Mouse (Mus musculus) forebrain, embryonic 16.5 days (tissue): ENCODE data around the gene 1700012B07Rik. TPM values are rescaled to one million over a fixed set of nuclear protein-coding genes. Genes with fewer than 3 reads are reported as not detected.

Experiments used
- ATAC-seq: fragments of 200-750 bp; cut with Nextera tagmentation; 2 replicates; pipeline ENCODE4 v1.8.0; 2017; ENCODE audit warnings: mild to moderate bottlenecking, moderate library complexity
- H3K27ac ChIP-seq: fragments of 300-500 bp; sonication (generic); 2 replicates; pipeline ENCODE4 v1.5.1; 2014; ENCODE audit warnings: low read length, control low read depth
- H3K27me3 ChIP-seq: fragments of 300-500 bp; sonication (generic); replicated peaks from 2 replicates; pipeline ENCODE4 v1.6.1; 2014; ENCODE audit warnings: low read length; ENCODE audit not compliant: control insufficient read depth, insufficient read depth
- H3K36me3 ChIP-seq: fragments of 300-500 bp; sonication (generic); 2 replicates; pipeline ENCODE4 v1.6.1; 2014; ENCODE audit not compliant: control insufficient read depth, insufficient read depth
- H3K4me1 ChIP-seq: fragments of 300-500 bp; sonication (generic); replicated peaks from 2 replicates; pipeline ENCODE4 v1.6.1; 2014; ENCODE audit warnings: low read length; ENCODE audit not compliant: control insufficient read depth, insufficient read depth
- H3K4me2 ChIP-seq: fragments of 300-500 bp; sonication (generic); 2 replicates; pipeline ENCODE4 v1.6.1; 2014; ENCODE audit warnings: mild to moderate bottlenecking, low read length, control low read depth
- H3K4me3 ChIP-seq: fragments of 300-500 bp; sonication (generic); replicated peaks from 2 replicates; pipeline ENCODE4 v1.5.1; 2014; ENCODE audit warnings: mild to moderate bottlenecking, low read length, control low read depth
- H3K9ac ChIP-seq: fragments of 300-500 bp; sonication (generic); replicated peaks from 2 replicates; pipeline ENCODE4 v1.6.1; 2014; ENCODE audit warnings: low read depth, low read length, control low read depth
- H3K9me3 ChIP-seq: fragments of 300-500 bp; sonication (generic); 2 replicates; pipeline ENCODE4 v1.6.1; 2016; ENCODE audit warnings: low read length; ENCODE audit not compliant: control insufficient read depth
- WGBS: fragments of 180-500 bp; shearing (Covaris S2); extraction: QIAGEN DNeasy Blood & Tissue Kit; methylation state at CpG from one replicate; pipeline ENCODE4 v1.1.7; 2014; 5-methylcytosine and 5-hydroxymethylcytosine counted together
- polyA plus RNA-seq: library from polyadenylated mRNA; unstranded; fragments of >200 nt; fragmentation: Nextera tagmentation; extraction: Ambion mirVana; gene quantifications from 2 replicates; pipeline ENCODE4 v1.2.1, GENCODE M21; 2015

Gene 1700012B07Rik
- polyA plus RNA-seq, 1 experiment from 2014 or later, result not detected

DNA sequence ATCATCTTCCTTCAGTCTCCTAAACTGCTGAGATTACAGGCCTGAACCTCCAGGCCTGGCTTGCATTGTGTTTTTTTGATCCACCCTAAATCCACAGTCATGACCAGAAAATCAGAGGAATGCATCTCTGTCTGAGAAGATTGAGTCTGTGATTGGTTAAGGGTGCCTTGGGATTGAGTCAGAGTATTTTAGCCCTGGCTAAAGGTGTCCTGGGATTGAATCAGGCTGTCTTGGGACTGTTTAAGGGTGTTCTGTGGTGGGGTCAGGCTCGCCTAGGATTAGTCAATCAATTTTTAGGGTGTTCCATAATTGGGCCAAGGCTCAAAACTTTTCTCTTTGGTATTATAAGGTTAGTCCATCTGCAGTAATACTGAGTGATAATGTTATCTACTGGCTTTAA, 10.9 kb downstream of the 1700012B07Rik start:
- Histone ChIP-seq H3K9ac (no peak overlapping the region), H3K4me3 (no peak overlapping the region), H3K27ac (no peak overlapping the region), H3K9me3 (no peaks in the 10 kb centered on the region), H3K36me3 (no peaks in the 10 kb centered on the region), H3K4me2 (no peak overlapping the region), H3K4me1 (no peaks in the 10 kb centered on the region), H3K27me3 (no peaks in the 10 kb centered on the region)
- no peak for ATAC-seq
- 79% methylated on average over 1 of the region's 1 CpGs for WGBS

DNA sequence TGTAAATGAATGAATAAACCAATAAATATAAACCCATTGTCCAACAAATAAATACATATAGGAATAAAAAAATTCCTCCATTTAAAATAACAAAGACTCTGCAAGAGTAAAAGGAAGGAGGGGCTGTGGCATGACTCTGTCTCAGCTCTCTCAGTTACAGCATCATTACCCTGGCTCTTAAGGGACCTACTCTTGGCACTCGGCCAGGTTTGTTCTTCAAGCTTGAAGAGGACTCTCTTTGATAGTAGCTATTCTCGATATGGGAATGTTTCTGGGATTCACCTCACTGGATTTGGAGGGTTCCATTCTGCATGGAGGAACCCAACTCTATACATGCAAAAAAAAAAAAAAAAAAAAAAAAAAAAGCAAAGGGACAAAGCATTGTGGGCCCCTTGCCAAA, 16.1 kb downstream of the 1700012B07Rik start:
- no peaks in the 10 kb centered on the region for H3K27me3 ChIP-seq
- no peaks in the 10 kb centered on the region for H3K9me3 ChIP-seq
- WGBS, result 66% methylated on average over 2 of the region's 2 CpGs
- H3K4me1 ChIP-seq, result no peaks in the 10 kb centered on the region
- no peak overlapping the region for H3K27ac ChIP-seq
- H3K9ac ChIP-seq, result no peak overlapping the region
- no peaks in the 10 kb centered on the region for H3K36me3 ChIP-seq
- no peak overlapping the region for H3K4me2 ChIP-seq
- H3K4me3 ChIP-seq, result no peak overlapping the region
- ATAC-seq, result no peak

DNA sequence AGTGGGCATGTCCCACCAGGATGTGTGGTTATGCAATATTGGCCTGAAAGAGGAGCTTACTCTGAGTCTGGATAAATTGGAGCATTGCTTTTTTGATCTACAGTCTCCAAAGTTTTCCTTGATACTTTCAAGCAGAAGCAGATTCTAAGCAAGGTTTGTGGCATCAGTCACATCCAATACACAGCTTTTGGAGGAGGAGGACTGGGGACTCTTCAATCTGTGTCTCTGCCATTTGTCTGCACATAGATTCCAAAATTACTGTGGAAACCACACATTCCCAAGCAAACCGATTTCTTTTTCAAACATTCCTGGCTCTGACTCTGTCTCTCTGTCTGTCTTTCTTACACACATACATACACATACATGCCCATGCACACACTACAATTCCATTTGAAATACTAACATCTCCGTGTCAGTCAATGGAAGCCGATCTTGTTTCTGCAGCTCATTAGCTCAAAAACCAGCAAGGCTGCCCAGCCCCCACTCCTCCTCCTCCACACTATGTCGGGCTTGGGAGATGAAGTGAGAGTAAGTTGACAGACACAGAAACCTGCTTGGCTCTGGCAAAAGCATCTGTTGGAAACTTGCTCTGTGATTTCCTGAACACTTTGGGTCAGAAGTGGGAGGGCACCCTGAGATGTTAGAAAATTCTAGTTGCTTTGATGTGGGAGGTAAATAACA, 18.5 kb downstream of the 1700012B07Rik start:
- Histone ChIP-seq H3K9ac (no peak overlapping the region), H3K27me3 (no peaks in the 10 kb centered on the region), H3K27ac (no peak overlapping the region), H3K9me3 (no peaks in the 10 kb centered on the region), H3K4me2 (no peak overlapping the region), H3K36me3 (no peaks in the 10 kb centered on the region), H3K4me3 (no peak overlapping the region), H3K4me1 (no peaks in the 10 kb centered on the region)
- WGBS, result 52% methylated on average over 4 of the region's 4 CpGs
- no peak for ATAC-seq

DNA sequence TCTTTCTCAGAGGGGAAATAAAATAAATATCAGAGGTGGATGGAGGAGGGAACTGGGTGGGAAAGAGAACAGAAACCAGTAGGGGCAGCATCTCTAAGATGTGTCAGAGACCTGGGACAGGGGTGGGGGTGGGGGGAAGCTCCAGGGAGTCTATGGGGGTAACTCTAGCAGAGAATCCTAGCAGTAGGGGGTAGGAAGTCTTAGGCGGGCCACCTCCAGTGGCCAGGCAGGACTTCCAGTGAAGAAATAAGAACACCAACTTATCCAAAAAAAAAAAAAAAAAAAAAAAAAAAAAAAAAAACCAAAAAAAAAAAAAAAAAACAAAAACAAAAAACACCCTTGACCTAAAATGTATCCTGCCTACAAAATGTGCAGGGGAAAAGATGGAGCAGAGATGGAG, 26.3 kb downstream of the 1700012B07Rik start:
- no peaks in the 10 kb centered on the region for H3K9me3 ChIP-seq
- WGBS, result 83% methylated on average over 1 of the region's 1 CpGs

DNA sequence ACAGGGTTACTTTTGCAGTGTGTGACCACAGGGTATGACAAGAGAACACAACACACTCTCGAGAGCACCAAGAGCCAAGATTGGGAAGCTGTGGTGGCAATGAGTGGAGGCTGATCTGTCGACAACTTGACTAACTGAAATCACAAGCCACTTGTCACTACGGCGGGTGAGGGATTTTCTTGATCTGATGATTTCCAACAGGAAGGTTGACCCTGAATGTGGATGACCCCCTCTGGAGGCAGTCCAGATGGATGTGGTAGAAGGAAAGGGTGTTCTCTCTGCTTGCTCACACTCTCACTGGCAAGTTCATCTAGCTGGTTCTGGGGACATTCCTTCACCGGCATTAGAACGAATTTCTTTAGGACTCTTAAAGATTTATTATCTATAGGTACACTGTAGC, 30.3 kb downstream of the 1700012B07Rik start:
- Histone ChIP-seq H3K9ac (no peak overlapping the region), H3K9me3 (no peaks in the 10 kb centered on the region), H3K27ac (no peak overlapping the region), H3K27me3 (no peaks in the 10 kb centered on the region), H3K4me1 (no peaks in the 10 kb centered on the region), H3K4me3 (no peak overlapping the region), H3K4me2 (no peak overlapping the region), H3K36me3 (no peaks in the 10 kb centered on the region)
- no peak for ATAC-seq
- 94% methylated on average over 6 of the region's 6 CpGs for WGBS

More for the DNA sequence above, 26.3 kb downstream of the 1700012B07Rik start:
- H3K27me3 ChIP-seq, result no peaks in the 10 kb centered on the region
- H3K4me2 ChIP-seq, result no peak overlapping the region
- H3K4me1 ChIP-seq, result no peaks in the 10 kb centered on the region
- no peak for ATAC-seq
- no peak overlapping the region for H3K4me3 ChIP-seq
- no peak overlapping the region for H3K27ac ChIP-seq
- H3K9ac ChIP-seq, result no peak overlapping the region
- no peaks in the 10 kb centered on the region for H3K36me3 ChIP-seq

DNA sequence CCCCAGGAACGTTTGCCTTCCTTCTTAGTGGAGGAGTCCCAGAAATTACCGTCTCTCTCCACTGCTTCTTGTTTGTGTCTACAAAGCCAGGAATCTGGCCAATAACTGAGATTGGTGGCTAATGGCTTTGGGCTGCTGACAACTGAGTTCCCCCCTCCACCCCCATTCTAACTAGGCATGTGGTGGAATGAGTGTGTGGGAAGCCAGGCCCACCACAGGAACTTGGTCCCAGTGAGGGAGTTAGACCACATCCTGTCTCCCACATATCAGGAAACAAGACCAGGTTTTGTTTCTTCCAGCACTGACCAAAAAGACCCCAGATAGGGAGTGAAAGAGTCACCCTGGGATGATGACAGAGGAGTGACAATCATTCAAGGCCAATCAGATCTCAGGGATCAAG, 32.3 kb downstream of the 1700012B07Rik start:
- 67% methylated on average over 2 of the region's 2 CpGs for WGBS
- H3K9me3 ChIP-seq, result no peaks in the 10 kb centered on the region
- ATAC-seq, result no peak
- no peak overlapping the region for H3K9ac ChIP-seq
- H3K36me3 ChIP-seq, result no peaks in the 10 kb centered on the region
- no peak overlapping the region for H3K4me3 ChIP-seq
- H3K4me1 ChIP-seq, result no peaks in the 10 kb centered on the region
- no peak overlapping the region for H3K27ac ChIP-seq
- no peaks in the 10 kb centered on the region for H3K27me3 ChIP-seq
- no peak overlapping the region for H3K4me2 ChIP-seq

DNA sequence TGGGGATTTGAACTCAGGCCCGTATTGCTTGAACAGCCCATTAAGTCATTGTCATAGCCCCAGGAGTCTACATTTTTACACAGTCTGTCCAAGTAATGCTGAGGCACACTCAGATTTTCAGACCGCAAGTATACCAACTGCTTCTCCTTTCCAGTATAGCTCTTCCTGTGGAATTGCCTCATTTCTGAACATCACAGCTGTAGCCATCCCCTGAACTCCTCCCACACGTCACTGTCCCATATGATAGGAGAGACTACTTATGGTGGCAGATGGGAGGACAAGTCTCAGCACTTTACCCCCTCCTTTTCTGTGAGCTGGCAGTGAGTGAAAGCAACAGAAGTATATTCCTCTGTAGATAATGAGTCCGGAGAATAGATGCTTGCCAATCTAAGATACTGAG, 34.3 kb downstream of the 1700012B07Rik start:
- no peak for ATAC-seq
- no peak overlapping the region for H3K27ac ChIP-seq
- H3K4me2 ChIP-seq, result no peak overlapping the region
- H3K36me3 ChIP-seq, result no peaks in the 10 kb centered on the region
- no peak overlapping the region for H3K9ac ChIP-seq
- H3K4me3 ChIP-seq, result no peak overlapping the region
- H3K4me1 ChIP-seq, result no peaks in the 10 kb centered on the region
- no peaks in the 10 kb centered on the region for H3K9me3 ChIP-seq
- H3K27me3 ChIP-seq, result no peaks in the 10 kb centered on the region
- 78% methylated on average over 4 of the region's 4 CpGs for WGBS

DNA sequence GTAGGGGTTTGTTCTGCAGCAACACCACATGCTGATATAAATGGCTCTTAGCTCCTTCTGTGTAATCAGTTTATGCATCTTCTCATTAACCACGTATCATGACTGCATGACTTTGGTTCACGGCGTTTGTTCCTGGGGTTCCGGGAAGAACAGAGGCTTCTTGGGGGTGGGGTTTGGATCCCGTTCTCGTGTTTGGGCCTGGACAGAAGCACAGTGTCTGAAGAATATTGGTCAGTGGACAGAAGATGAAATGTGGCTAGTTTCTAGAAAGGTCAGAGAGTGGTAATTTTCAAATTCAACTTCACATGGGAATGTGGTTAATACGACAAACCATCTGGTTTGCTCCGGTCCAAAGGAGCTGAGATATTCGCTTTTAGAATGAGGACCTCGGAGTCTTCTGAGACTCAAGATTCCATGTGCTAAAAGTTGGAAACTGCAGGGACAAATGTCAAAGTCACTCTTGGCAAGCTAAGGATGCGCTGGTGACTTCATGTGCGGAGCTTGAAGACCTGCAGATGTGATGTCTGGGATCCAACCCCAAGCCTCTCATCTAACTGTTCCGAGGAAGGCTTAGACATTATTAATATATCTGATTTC, 35.3 kb downstream of the 1700012B07Rik start:
- Histone ChIP-seq H3K27ac (no peak overlapping the region), H3K27me3 (no peaks in the 10 kb centered on the region), H3K36me3 (no peaks in the 10 kb centered on the region), H3K9me3 (no peaks in the 10 kb centered on the region), H3K9ac (no peak overlapping the region), H3K4me2 (no peak overlapping the region), H3K4me3 (no peak overlapping the region), H3K4me1 (no peaks in the 10 kb centered on the region)
- no peak for ATAC-seq
- 94% methylated on average over 13 of the region's 13 CpGs for WGBS

DNA sequence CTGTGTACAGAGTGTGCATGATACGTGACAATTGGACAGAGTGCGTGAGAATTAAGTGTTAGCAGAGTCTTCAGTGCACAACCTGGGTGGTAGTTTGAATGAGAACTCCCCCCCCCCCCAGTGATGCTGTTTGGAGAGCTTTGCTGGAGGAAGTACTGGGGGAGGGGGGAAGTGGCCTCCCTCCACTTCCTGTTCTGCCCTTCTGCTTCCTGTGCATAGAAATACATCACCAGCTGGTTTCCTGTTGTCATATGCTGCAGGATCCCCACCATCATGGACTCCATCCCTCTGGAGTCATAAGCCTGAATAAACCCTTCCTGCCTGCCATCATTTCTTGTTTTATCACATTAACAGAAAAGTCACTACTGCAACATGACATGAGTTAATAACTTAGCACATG, 35.9 kb downstream of the 1700012B07Rik start:
- 94% methylated on average over 2 of the region's 2 CpGs for WGBS
- no peaks in the 10 kb centered on the region for H3K4me1 ChIP-seq
- no peak for ATAC-seq

More for the DNA sequence above, 35.9 kb downstream of the 1700012B07Rik start:
- Histone ChIP-seq H3K27ac (no peak overlapping the region), H3K36me3 (no peaks in the 10 kb centered on the region), H3K9ac (no peak overlapping the region), H3K4me3 (no peak overlapping the region), H3K9me3 (no peaks in the 10 kb centered on the region), H3K27me3 (no peaks in the 10 kb centered on the region), H3K4me2 (no peak overlapping the region)
